Mouse (Mus musculus) heart, adult 2 months (tissue): ENCODE data around the gene Mipep.

Experiments
- CTCF ChIP-seq: fragments of 200-600 bp; IDR thresholded peaks from 2 replicates; pipeline ENCODE4 v1.8.1; 2022; ENCODE audit warnings: antibody characterized with exemption, mild to moderate bottlenecking, moderate library complexity
- EP300 ChIP-seq: fragments of 200-500 bp; IDR thresholded peaks from 2 replicates; pipeline ENCODE4 v1.6.1; 2011; ENCODE audit warnings: low read depth, low read length, control low read depth; ENCODE audit not compliant: insufficient read depth

- TF ChIP-seq CTCF (no peak), EP300 (no peak)
These were observed 37.1 kb upstream of the Mipep start for GRCm38 (mm10) chr14:60747154-60747870.
